Mouse (Mus musculus): ENCODE results near the gene Camkmt. TPM values are rescaled to one million over a fixed set of nuclear protein-coding genes. Genes with fewer than 3 reads are reported as not detected.

Camkmt gene
- polyA plus RNA-seq, 1 experiment from 2014 or later: 17.8 TPM

DNA sequence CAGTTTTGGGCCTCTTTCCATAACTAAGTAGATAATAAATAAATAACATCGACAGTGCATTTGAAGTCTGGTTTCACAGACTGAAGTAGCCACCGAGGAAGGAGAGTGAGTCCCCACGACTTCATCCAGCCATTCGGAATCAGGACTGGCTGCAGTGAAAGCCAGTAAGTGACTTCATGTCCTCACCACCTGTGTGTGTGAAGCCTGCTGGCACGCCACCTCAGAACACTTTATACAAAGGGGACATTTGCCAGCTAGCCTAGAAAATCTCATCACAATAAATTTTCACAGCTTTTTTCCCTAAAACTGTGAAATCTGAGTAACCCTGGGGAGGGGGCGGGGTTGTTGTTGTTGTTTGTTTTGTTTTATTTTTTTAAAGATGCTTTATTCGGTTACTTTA is 247.3 kb downstream of the Camkmt start:
- no peak overlapping the region for H3K27ac ChIP-seq (ENCODE audit: low read length)
- 77% methylated on average over 7 of the region's 7 CpGs for WGBS
- no peaks in the 10 kb centered on the region for H3K9me3 ChIP-seq (ENCODE audit: control insufficient read depth, low read depth, low read length)
- H3K27me3 ChIP-seq (ENCODE audit: control insufficient read depth, insufficient read depth, low read length): no peaks in the 10 kb centered on the region
- no peak overlapping the region for H3K9ac ChIP-seq (replicated peaks; ENCODE audit: low read depth, low read length)
- no peak for ATAC-seq (ENCODE audit: insufficient number of reproducible peaks, insufficient read depth, low FRiP score, low read depth)
- no peak overlapping the region for H3K4me3 ChIP-seq (ENCODE audit: low read depth, low read length)
- H3K36me3 ChIP-seq (ENCODE audit: control insufficient read depth, insufficient read depth, low read length): no peaks in the 10 kb centered on the region
- H3K4me1 ChIP-seq (ENCODE audit: control insufficient read depth, insufficient read depth, low read length): no peaks in the 10 kb centered on the region
- no peak overlapping the region for H3K4me2 ChIP-seq (replicated peaks; ENCODE audit: low read depth, low read length)

DNA sequence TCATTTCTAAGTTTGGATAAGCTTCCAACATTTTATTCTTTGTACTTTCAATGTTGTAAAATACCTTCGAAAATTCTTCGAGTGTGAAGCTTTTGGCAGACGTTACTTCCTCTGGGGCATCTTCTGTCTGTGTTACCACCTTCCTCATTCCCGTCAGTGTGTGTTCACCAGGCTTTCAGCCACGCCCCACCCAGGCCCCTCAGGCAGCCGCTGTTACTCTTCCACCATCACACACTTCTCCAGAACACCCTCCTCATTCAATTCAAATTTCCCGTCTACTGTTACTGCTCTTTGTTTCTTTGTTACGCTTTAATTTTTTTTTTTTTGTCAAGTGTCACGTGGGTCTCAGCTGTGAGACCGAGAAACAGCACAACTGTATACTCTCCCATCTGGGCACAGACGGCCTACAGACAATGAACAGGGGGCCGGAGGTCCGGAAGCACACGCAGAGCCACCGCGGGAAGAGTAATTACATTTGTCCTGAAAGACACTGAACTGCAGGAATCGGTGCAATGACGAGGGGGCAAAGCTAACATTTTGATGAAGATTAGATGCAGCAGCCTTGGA is 250.9 kb downstream of the Camkmt start:
- ATAC-seq (ENCODE audit: insufficient number of reproducible peaks, insufficient read depth, low FRiP score, low read depth): no peak

DNA sequence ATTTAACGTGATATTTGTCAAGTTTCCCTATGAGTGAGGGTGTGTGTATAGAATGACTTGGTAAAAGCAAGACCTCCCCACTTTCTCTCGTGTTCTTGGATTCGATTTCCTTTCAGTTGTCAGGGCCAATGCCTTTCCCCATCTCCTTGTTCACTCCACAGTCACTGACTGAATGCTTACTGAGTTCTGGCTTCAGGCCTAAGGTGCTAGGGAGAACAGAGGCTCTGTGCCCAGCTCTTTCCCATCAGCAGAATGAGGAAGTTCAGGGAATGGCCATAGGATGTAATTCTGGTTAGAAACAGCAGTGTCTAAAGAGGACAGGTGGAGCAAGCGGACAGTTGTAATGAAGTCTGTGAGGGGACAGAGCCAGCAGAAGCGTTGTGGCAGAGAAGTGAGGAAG is 252.1 kb downstream of the Camkmt start:
- H3K4me3 ChIP-seq (ENCODE audit: low read depth, low read length): no peak overlapping the region
- no peaks in the 10 kb centered on the region for H3K9me3 ChIP-seq (ENCODE audit: control insufficient read depth, low read depth, low read length)
- no peak overlapping the region for H3K4me2 ChIP-seq (replicated peaks; ENCODE audit: low read depth, low read length)
- no peaks in the 10 kb centered on the region for H3K36me3 ChIP-seq (ENCODE audit: control insufficient read depth, insufficient read depth, low read length)
- ATAC-seq (ENCODE audit: insufficient number of reproducible peaks, insufficient read depth, low FRiP score, low read depth): no peak
- H3K4me1 ChIP-seq (ENCODE audit: control insufficient read depth, insufficient read depth, low read length): no peaks in the 10 kb centered on the region
- WGBS: 88% methylated on average over 5 of the region's 5 CpGs
- H3K27me3 ChIP-seq (ENCODE audit: control insufficient read depth, insufficient read depth, low read length): no peaks in the 10 kb centered on the region
- H3K27ac ChIP-seq (ENCODE audit: low read length): no peak overlapping the region
- no peak overlapping the region for H3K9ac ChIP-seq (replicated peaks; ENCODE audit: low read depth, low read length)

More for the DNA sequence above, 250.9 kb downstream of the Camkmt start:
- WGBS: 71% methylated on average over 18 of the region's 18 CpGs
- no peaks in the 10 kb centered on the region for H3K36me3 ChIP-seq (ENCODE audit: control insufficient read depth, insufficient read depth, low read length)
- no peaks in the 10 kb centered on the region for H3K9me3 ChIP-seq (ENCODE audit: control insufficient read depth, low read depth, low read length)
- H3K4me2 ChIP-seq (replicated peaks; ENCODE audit: low read depth, low read length): no peak overlapping the region
- no peak overlapping the region for H3K27ac ChIP-seq (ENCODE audit: low read length)
- no peaks in the 10 kb centered on the region for H3K4me1 ChIP-seq (ENCODE audit: control insufficient read depth, insufficient read depth, low read length)
- H3K9ac ChIP-seq (replicated peaks; ENCODE audit: low read depth, low read length): no peak overlapping the region
- no peaks in the 10 kb centered on the region for H3K27me3 ChIP-seq (ENCODE audit: control insufficient read depth, insufficient read depth, low read length)
- no peak overlapping the region for H3K4me3 ChIP-seq (ENCODE audit: low read depth, low read length)

DNA sequence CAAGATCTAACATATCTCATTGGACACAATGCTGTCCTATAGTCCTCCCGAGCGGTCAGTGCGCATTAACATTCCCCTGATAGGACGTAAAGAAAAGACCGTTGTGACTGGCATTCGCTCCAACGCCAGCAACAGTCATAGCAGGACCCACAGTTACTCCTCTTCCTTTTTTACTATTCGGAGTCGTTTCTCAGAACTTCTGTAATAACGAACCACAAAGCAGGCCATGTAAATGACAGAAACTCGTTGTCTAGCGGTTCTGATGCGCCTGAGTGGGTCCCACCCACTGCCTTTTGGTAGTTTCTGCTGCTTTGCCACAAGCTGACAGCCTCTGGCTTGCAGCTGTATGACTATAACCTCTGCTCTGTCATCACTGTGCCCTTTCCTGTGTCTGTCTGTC is 253.1 kb downstream of the Camkmt start:
- WGBS: 89% methylated on average over 13 of the region's 13 CpGs
- Histone ChIP-seq H3K9ac (replicated peaks; ENCODE audit: low read depth, low read length) (no peak overlapping the region), H3K4me2 (replicated peaks; ENCODE audit: low read depth, low read length) (no peak overlapping the region), H3K4me1 (ENCODE audit: control insufficient read depth, insufficient read depth, low read length) (no peaks in the 10 kb centered on the region), H3K27me3 (ENCODE audit: control insufficient read depth, insufficient read depth, low read length) (no peaks in the 10 kb centered on the region), H3K9me3 (ENCODE audit: control insufficient read depth, low read depth, low read length) (no peaks in the 10 kb centered on the region), H3K4me3 (ENCODE audit: low read depth, low read length) (no peak overlapping the region), H3K36me3 (ENCODE audit: control insufficient read depth, insufficient read depth, low read length) (no peaks in the 10 kb centered on the region), H3K27ac (ENCODE audit: low read length) (no peak overlapping the region)
- no peak for ATAC-seq (ENCODE audit: insufficient number of reproducible peaks, insufficient read depth, low FRiP score, low read depth)

DNA sequence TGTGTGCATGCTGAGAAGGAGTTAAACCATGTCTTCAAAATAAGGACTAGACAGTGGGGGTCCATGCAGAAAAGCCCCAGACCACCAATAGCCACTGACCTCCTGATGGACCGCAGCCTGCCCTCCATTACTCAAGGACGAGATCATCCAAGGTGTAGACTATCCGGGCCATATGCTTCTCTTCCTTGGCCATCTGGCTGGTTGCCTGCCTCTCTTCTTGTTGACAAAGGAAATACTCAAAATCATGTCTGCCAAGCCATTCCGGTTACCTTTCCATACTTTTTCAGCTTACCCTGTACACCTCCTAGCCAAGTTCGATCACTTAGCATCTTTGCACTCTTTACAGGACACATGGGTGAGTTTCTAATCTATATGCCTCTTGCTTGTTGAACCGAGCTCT is 256.3 kb downstream of the Camkmt start:
- no peak overlapping the region for H3K27ac ChIP-seq (ENCODE audit: low read length)
- H3K9ac ChIP-seq (replicated peaks; ENCODE audit: low read depth, low read length): no peak overlapping the region
- no peak overlapping the region for H3K4me3 ChIP-seq (ENCODE audit: low read depth, low read length)
- H3K27me3 ChIP-seq (ENCODE audit: control insufficient read depth, insufficient read depth, low read length): no peaks in the 10 kb centered on the region
- ATAC-seq (ENCODE audit: insufficient number of reproducible peaks, insufficient read depth, low FRiP score, low read depth): no peak
- H3K9me3 ChIP-seq (ENCODE audit: control insufficient read depth, low read depth, low read length): no peaks in the 10 kb centered on the region
- no peaks in the 10 kb centered on the region for H3K4me1 ChIP-seq (ENCODE audit: control insufficient read depth, insufficient read depth, low read length)
- H3K36me3 ChIP-seq (ENCODE audit: control insufficient read depth, insufficient read depth, low read length): no peaks in the 10 kb centered on the region
- WGBS: 79% methylated on average over 6 of the region's 6 CpGs
- H3K4me2 ChIP-seq (replicated peaks; ENCODE audit: low read depth, low read length): no peak overlapping the region

DNA sequence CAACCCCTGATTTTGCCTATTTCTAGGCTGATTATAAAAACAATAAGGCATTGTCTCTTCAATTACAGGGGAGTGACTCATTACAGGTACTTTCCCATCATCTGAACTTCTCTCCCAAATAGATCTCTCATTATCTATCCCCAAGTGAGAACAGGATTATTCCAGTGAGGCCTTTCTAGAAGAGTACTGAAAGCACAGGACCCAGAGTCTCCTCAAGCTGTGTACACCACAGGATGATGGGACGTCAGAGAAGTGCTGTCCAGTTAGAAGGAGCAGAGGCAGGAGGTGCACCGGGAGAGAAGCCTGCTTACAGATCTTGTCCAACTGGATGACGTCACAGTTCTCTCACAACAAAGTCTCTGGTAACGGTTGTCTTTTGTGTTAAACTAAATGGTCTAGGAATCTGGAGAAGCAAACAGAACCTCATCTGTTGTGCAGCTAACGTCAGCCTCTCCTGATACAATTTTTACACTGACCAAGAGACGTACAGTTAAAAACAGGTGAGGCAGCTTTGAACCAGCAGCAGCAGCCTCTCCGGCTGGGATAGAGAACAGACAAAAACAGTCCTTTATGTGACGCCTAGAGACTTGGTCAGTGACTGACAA is 259.1 kb downstream of the Camkmt start:
- Histone ChIP-seq H3K9me3 (ENCODE audit: control insufficient read depth, low read depth, low read length) (no peaks in the 10 kb centered on the region), H3K4me3 (ENCODE audit: low read depth, low read length) (no peak overlapping the region), H3K36me3 (ENCODE audit: control insufficient read depth, insufficient read depth, low read length) (no peaks in the 10 kb centered on the region), H3K27me3 (ENCODE audit: control insufficient read depth, insufficient read depth, low read length) (no peaks in the 10 kb centered on the region), H3K4me1 (ENCODE audit: control insufficient read depth, insufficient read depth, low read length) (no peaks in the 10 kb centered on the region), H3K9ac (replicated peaks; ENCODE audit: low read depth, low read length) (no peak overlapping the region), H3K27ac (ENCODE audit: low read length) (no peak overlapping the region), H3K4me2 (replicated peaks; ENCODE audit: low read depth, low read length) (no peak overlapping the region)
- 60% methylated on average over 8 of the region's 8 CpGs for WGBS
- no peak for ATAC-seq (ENCODE audit: insufficient number of reproducible peaks, insufficient read depth, low FRiP score, low read depth)

DNA sequence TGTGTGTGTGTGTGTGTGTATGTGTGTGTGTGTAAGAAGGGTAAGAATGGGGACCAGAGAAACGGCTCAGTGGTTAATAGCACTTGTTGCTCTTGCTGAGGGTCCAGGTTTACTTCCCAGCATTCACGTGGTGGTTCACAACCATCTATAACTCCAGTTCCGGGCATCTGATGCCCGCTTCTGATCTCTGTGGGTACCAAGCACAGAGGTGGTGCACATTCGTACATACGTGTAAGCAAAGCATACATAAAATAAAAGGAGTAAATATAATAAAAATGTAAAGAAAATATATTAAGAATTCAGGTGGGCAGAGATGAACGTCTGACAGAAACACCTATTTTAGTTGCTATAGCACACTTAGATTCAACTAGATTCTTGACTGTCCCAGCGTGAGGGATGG is 260.9 kb downstream of the Camkmt start:
- no peaks in the 10 kb centered on the region for H3K4me1 ChIP-seq (ENCODE audit: control insufficient read depth, insufficient read depth, low read length)
- H3K27ac ChIP-seq (ENCODE audit: low read length): no peak overlapping the region
- H3K36me3 ChIP-seq (ENCODE audit: control insufficient read depth, insufficient read depth, low read length): no peaks in the 10 kb centered on the region
- H3K27me3 ChIP-seq (ENCODE audit: control insufficient read depth, insufficient read depth, low read length): no peaks in the 10 kb centered on the region
- H3K4me2 ChIP-seq (replicated peaks; ENCODE audit: low read depth, low read length): no peak overlapping the region
- H3K9ac ChIP-seq (replicated peaks; ENCODE audit: low read depth, low read length): no peak overlapping the region
- H3K9me3 ChIP-seq (ENCODE audit: control insufficient read depth, low read depth, low read length): no peaks in the 10 kb centered on the region
- no peak for ATAC-seq (ENCODE audit: insufficient number of reproducible peaks, insufficient read depth, low FRiP score, low read depth)
- no peak overlapping the region for H3K4me3 ChIP-seq (ENCODE audit: low read depth, low read length)
- 91% methylated on average over 8 of the region's 8 CpGs for WGBS

DNA sequence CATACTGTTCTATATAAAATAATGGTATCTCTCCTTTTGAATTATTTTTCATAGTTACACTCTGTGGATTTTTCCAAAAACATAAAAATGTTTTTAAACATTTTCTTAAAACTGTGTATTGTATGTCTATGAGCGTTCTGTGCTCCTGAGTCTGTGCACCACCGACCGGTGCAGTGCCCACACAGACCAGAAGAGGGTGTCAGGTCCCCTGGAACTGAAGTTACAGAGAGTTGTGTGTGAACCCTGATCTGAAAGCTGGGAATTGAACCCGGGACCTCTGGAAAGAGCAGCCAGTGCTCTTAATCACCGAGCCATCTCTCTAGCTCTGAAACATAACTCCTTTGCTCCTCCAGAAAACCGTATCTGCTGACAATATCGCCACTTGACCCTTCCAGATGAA is 262.4 kb downstream of the Camkmt start:
- no peak overlapping the region for H3K27ac ChIP-seq (ENCODE audit: low read length)
- no peaks in the 10 kb centered on the region for H3K27me3 ChIP-seq (ENCODE audit: control insufficient read depth, insufficient read depth, low read length)
- H3K9ac ChIP-seq (replicated peaks; ENCODE audit: low read depth, low read length): no peak overlapping the region
- H3K4me1 ChIP-seq (ENCODE audit: control insufficient read depth, insufficient read depth, low read length): no peaks in the 10 kb centered on the region
- WGBS: 80% methylated on average over 7 of the region's 7 CpGs
- H3K4me2 ChIP-seq (replicated peaks; ENCODE audit: low read depth, low read length): no peak overlapping the region
- no peak for ATAC-seq (ENCODE audit: insufficient number of reproducible peaks, insufficient read depth, low FRiP score, low read depth)
- no peak overlapping the region for H3K4me3 ChIP-seq (ENCODE audit: low read depth, low read length)
- no peaks in the 10 kb centered on the region for H3K36me3 ChIP-seq (ENCODE audit: control insufficient read depth, insufficient read depth, low read length)
- no peaks in the 10 kb centered on the region for H3K9me3 ChIP-seq (ENCODE audit: control insufficient read depth, low read depth, low read length)

DNA sequence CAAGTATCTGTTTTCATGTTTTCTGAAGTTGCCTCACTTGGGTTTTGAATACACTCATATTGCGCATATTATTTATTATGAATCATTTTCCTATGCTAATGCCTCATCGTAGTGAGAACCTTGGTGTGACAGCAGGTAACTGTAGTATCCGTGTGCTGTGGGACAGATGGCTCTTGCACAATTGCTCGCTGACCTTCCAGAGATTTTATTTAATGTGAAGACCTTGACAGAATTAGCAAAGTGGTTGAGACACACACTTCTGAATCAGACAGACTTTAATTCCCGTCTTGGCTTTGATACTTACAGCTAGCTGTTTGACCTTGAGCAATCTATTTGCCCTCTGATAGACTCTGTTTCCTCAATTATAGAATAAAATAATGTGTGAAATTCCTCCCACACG is 262.8 kb downstream of the Camkmt start:
- Histone ChIP-seq H3K9me3 (ENCODE audit: control insufficient read depth, low read depth, low read length) (no peaks in the 10 kb centered on the region), H3K9ac (replicated peaks; ENCODE audit: low read depth, low read length) (no peak overlapping the region), H3K4me1 (ENCODE audit: control insufficient read depth, insufficient read depth, low read length) (no peaks in the 10 kb centered on the region), H3K27me3 (ENCODE audit: control insufficient read depth, insufficient read depth, low read length) (no peaks in the 10 kb centered on the region), H3K27ac (ENCODE audit: low read length) (no peak overlapping the region), H3K4me3 (ENCODE audit: low read depth, low read length) (no peak overlapping the region), H3K36me3 (ENCODE audit: control insufficient read depth, insufficient read depth, low read length) (no peaks in the 10 kb centered on the region), H3K4me2 (replicated peaks; ENCODE audit: low read depth, low read length) (no peak overlapping the region)
- WGBS: 76% methylated on average over 6 of the region's 6 CpGs
- ATAC-seq (ENCODE audit: insufficient number of reproducible peaks, insufficient read depth, low FRiP score, low read depth): no peak
